Mouse (Mus musculus): ENCODE measurements around the gene Cacna2d4. TPM values are rescaled to one million over a fixed set of nuclear protein-coding genes. Genes with fewer than 3 reads are reported as not detected.
"Not testable (repeated sequence)": the region's sequence is repeated elsewhere in the genome, so short reads cannot be mapped to it uniquely, and the experiment has no call there.

Cacna2d4 gene
- polyA plus RNA-seq, 1 experiment from 2014 or later: not detected

GRCm38 (mm10) chr6:119204286-119204685 lies 32.0 kb upstream of the Cacna2d4 start:
- Histone ChIP-seq H3K27ac (no peak overlapping the region), H3K9me3 (replicated peaks) (no peaks in the 10 kb centered on the region), H3K4me3 (no peak overlapping the region), H3K27me3 (ENCODE audit: low read depth, poor library complexity, severe bottlenecking) (no peaks in the 10 kb centered on the region), H3K4me1 (peaks cover 3% of the 10 kb centered on the region), H3K36me3 (no peaks in the 10 kb centered on the region)
- no peak for DNase-seq (ENCODE audit: low spot score)
- 92% methylated on average over 7 of the region's 7 CpGs for whole genome bisulfite sequencing

GRCm38 (mm10) chr6:119204915-119205314 lies 31.4 kb upstream of the Cacna2d4 start:
- Histone ChIP-seq H3K36me3 (no peaks in the 10 kb centered on the region), H3K4me1 (no peaks in the 10 kb centered on the region), H3K27ac (no peak overlapping the region), H3K9me3 (replicated peaks) (no peaks in the 10 kb centered on the region), H3K27me3 (ENCODE audit: low read depth, poor library complexity, severe bottlenecking) (no peaks in the 10 kb centered on the region), H3K4me3 (no peak overlapping the region)
- WGBS: 80% methylated on average over 3 of the region's 3 CpGs
- no peak for DNase-seq (ENCODE audit: low spot score)

GRCm38 (mm10) chr6:119206006-119206405 lies 30.3 kb upstream of the Cacna2d4 start:
- DNase-seq (ENCODE audit: low spot score); H3K27ac ChIP-seq; H3K4me1 ChIP-seq; H3K9me3 ChIP-seq (replicated peaks); H3K27me3 ChIP-seq (ENCODE audit: low read depth, poor library complexity, severe bottlenecking); H3K4me3 ChIP-seq; H3K36me3 ChIP-seq: not testable (repeated sequence)
- WGBS: 88% methylated on average over 7 of the region's 7 CpGs

DNA sequence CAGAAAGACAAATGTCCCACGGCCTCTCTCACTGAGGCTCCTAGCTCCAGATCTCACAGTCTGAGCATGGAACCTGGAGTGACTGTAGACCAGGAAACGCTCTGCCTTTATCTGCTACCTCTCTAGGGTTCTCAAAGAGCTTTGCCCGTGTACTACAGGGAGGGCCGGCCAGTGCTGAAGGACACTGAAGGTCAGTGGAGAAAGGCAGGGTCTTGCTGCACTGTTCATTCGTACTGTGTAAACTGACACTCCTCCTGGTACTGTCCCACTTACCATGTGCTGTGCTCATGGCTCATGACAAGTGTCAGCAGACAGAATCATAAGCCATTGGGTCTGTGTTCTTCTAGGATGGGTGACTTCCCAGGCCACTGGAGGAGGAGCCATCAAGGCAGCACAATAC lies 23.0 kb upstream of the Cacna2d4 start:
- Histone ChIP-seq H3K9me3 (replicated peaks) (no peaks in the 10 kb centered on the region), H3K27ac (no peak overlapping the region)
- 87% methylated on average over 5 of the region's 5 CpGs for WGBS

DNA sequence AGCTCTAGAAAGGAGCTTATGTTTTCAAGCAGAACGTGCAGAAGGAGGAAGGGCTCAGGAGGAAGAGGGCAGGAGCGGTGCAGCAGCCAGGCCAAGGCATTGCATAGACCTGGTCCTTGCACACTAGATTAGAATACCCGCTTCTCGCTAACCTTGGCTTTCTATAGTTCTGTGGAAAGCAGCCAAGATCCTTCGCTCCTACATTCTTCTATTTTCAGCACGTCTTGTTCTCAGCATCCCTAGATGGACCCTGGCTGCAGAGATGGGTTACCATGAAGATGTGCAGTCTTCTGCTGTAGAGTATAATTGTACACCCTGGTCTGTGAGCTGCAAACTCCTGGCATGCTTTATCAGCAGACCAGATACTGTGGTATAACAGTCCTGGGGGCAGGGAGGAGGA lies 22.1 kb upstream of the Cacna2d4 start:
- Histone ChIP-seq H3K36me3 (peaks cover 30% of the 10 kb centered on the region), H3K9me3 (replicated peaks) (no peaks in the 10 kb centered on the region), H3K27ac (no peak overlapping the region), H3K4me3 (no peak overlapping the region), H3K27me3 (ENCODE audit: low read depth, poor library complexity, severe bottlenecking) (no peaks in the 10 kb centered on the region), H3K4me1 (no peaks in the 10 kb centered on the region)
- WGBS: 83% methylated on average over 6 of the region's 6 CpGs
- DNase-seq (ENCODE audit: low spot score): no peak

More for the DNA sequence above, 23.0 kb upstream of the Cacna2d4 start:
- no peak for DNase-seq (ENCODE audit: low spot score)
- no peaks in the 10 kb centered on the region for H3K27me3 ChIP-seq (ENCODE audit: low read depth, poor library complexity, severe bottlenecking)
- no peak overlapping the region for H3K4me3 ChIP-seq
- H3K36me3 ChIP-seq: peaks cover 30% of the 10 kb centered on the region
- no peaks in the 10 kb centered on the region for H3K4me1 ChIP-seq

- WGBS: 83% methylated on average over 10 of the region's 10 CpGs
- DNase-seq (ENCODE audit: low spot score): no peak
- H3K4me1 ChIP-seq: no peaks in the 10 kb centered on the region
Measured at GRCm38 (mm10) chr6:119215040-119215613, 21.2 kb upstream of the Cacna2d4 start.

GRCm38 (mm10) chr6:119217661-119218060 lies 18.7 kb upstream of the Cacna2d4 start:
- DNase-seq (ENCODE audit: low spot score): no peak
- peaks cover 33% of the 10 kb centered on the region for H3K36me3 ChIP-seq
- H3K27me3 ChIP-seq (ENCODE audit: low read depth, poor library complexity, severe bottlenecking): no peaks in the 10 kb centered on the region
- H3K27ac ChIP-seq: no peak overlapping the region
- no peaks in the 10 kb centered on the region for H3K9me3 ChIP-seq (replicated peaks)
- H3K4me3 ChIP-seq: no peak overlapping the region
- 67% methylated on average over 4 of the region's 4 CpGs for WGBS
- H3K4me1 ChIP-seq: no peaks in the 10 kb centered on the region

More at GRCm38 (mm10) chr6:119215040-119215613, 21.2 kb upstream of the Cacna2d4 start:
- Histone ChIP-seq H3K9me3 (replicated peaks) (no peaks in the 10 kb centered on the region), H3K36me3 (peaks cover 30% of the 10 kb centered on the region), H3K27me3 (ENCODE audit: low read depth, poor library complexity, severe bottlenecking) (no peaks in the 10 kb centered on the region), H3K27ac (no peak overlapping the region), H3K4me3 (no peak overlapping the region)

DNA sequence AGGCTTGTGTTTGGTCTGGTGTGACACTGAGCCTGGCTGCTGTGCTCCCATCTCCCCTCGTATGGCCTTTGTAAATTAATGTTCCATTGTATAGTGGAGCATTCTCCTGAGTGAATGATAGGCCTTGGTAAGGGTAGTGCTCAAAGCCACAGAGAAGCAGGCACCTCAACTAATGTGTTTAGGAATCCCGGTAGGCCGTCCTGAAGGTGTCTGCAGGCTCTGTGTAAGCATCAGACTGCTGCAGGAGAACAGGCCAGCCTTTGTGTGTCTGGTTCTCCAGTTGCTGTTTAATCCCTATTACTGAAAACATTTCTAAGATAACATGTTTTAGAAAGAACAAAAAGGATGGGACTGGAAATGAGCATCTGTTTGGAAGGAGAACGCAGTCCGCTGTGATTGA lies 17.7 kb upstream of the Cacna2d4 start:
- Histone ChIP-seq H3K27ac (no peak overlapping the region), H3K4me3 (no peak overlapping the region)
- WGBS: 94% methylated on average over 5 of the region's 5 CpGs

GRCm38 (mm10) chr6:119219237-119219870 lies 17.0 kb upstream of the Cacna2d4 start:
- no peaks in the 10 kb centered on the region for H3K9me3 ChIP-seq (replicated peaks)
- H3K4me1 ChIP-seq: no peaks in the 10 kb centered on the region
- H3K36me3 ChIP-seq: peaks cover 25% of the 10 kb centered on the region
- H3K27me3 ChIP-seq (ENCODE audit: low read depth, poor library complexity, severe bottlenecking): no peaks in the 10 kb centered on the region
- 85% methylated on average over 15 of the region's 15 CpGs for WGBS
- no peak for DNase-seq (ENCODE audit: low spot score)
- H3K27ac ChIP-seq: no peak overlapping the region
- H3K4me3 ChIP-seq: no peak overlapping the region

More for the DNA sequence above, 17.7 kb upstream of the Cacna2d4 start:
- Histone ChIP-seq H3K27me3 (ENCODE audit: low read depth, poor library complexity, severe bottlenecking) (no peaks in the 10 kb centered on the region), H3K9me3 (replicated peaks) (no peaks in the 10 kb centered on the region), H3K36me3 (peaks cover 25% of the 10 kb centered on the region), H3K4me1 (no peaks in the 10 kb centered on the region)
- no peak for DNase-seq (ENCODE audit: low spot score)

DNA sequence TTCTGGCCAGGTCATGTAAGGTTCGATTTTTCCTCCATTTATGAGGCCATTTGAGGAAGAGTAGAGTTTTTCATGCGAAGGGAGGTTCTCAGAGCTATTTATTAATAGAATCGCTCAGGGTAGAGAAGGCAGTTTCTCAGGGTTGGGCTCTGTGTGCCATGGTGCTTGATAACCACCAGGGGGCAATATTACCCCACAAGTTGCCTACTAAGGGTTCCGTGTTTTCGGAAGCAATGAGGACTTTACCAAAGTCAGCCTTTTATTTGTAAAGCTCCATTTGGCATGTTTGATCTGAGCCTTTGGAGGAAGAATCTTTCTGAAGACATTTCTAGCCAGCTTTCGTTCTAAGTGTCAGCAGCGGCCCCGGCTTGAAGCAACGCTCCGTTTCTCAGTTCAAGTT lies 16.0 kb upstream of the Cacna2d4 start:
- no peak overlapping the region for H3K27ac ChIP-seq
- DNase-seq (ENCODE audit: low spot score): peak; percentile 55
- no peaks in the 10 kb centered on the region for H3K9me3 ChIP-seq (replicated peaks)
- no peak overlapping the region for H3K4me3 ChIP-seq
- no peaks in the 10 kb centered on the region; the same call in 1 of the 2 replicates for H3K4me1 ChIP-seq
- peaks cover 17% of the 10 kb centered on the region for H3K36me3 ChIP-seq
- WGBS: 52% methylated on average over 10 of the region's 10 CpGs
- no peaks in the 10 kb centered on the region for H3K27me3 ChIP-seq (ENCODE audit: low read depth, poor library complexity, severe bottlenecking)

- Histone ChIP-seq H3K27me3 (ENCODE audit: low read depth, poor library complexity, severe bottlenecking) (no peaks in the 10 kb centered on the region), H3K9me3 (replicated peaks) (no peaks in the 10 kb centered on the region), H3K4me1 (no peaks in the 10 kb centered on the region; the same call in 1 of the 2 replicates), H3K4me3 (no peak overlapping the region), H3K27ac (no peak overlapping the region), H3K36me3 (peaks cover 7% of the 10 kb centered on the region; the same call in 1 of the 2 replicates)
- no peak for DNase-seq (ENCODE audit: low spot score)
- WGBS: 88% methylated on average over 13 of the region's 13 CpGs
Measured at GRCm38 (mm10) chr6:119224451-119225195, 11.7 kb upstream of the Cacna2d4 start.

DNA sequence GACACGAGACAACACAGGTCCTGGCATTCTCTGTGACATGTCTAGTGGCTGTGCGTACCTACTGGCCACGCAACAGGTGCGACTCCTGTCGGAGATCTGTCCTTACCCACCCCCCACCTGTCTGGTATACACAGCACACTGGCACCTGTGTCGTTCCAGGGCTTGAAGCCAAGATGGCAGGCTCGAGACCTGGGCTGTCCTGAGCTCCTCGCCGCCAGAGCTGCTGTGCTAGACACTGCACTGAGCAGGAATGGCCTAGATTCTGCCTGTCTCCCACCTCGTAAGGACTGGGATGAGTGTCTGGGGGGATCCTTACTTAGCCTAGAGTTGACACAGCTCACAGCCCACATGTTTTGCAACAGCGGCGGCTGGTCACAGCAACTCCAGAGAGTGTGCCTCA lies 11.1 kb upstream of the Cacna2d4 start:
- WGBS: 89% methylated on average over 12 of the region's 12 CpGs
- H3K27me3 ChIP-seq (ENCODE audit: low read depth, poor library complexity, severe bottlenecking): no peaks in the 10 kb centered on the region
- no peak for DNase-seq (ENCODE audit: low spot score)
- H3K4me1 ChIP-seq: no peaks in the 10 kb centered on the region; the same call in 1 of the 2 replicates
- H3K36me3 ChIP-seq: peaks cover 7% of the 10 kb centered on the region; the same call in 1 of the 2 replicates
- H3K4me3 ChIP-seq: no peak overlapping the region
- no peaks in the 10 kb centered on the region for H3K9me3 ChIP-seq (replicated peaks)
- H3K27ac ChIP-seq: no peak overlapping the region

DNA sequence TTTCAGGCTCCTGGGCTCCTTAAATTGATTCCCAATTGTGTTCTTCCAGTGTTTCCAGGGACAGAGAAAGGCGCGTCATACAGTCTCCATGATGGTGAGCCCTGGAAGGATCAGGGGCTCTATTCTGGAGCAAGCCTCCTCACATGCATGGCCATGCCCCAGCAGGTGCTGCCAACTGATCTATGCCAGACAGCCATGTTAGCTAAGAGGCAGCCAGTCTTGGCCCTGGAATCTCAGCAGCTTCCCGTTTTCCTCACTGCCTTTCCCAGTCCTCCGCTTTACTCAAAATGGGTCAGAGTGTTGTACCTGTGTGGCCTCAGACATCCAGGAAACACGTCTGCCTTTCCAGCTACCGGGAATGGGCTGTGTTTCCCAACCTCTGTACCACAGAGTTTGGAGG lies 10.6 kb upstream of the Cacna2d4 start:
- no peak for DNase-seq (ENCODE audit: low spot score)
- no peak overlapping the region for H3K27ac ChIP-seq
- no peaks in the 10 kb centered on the region for H3K9me3 ChIP-seq (replicated peaks)
- peaks cover 7% of the 10 kb centered on the region; the same call in 1 of the 2 replicates for H3K36me3 ChIP-seq
- no peak overlapping the region for H3K4me3 ChIP-seq
- H3K4me1 ChIP-seq: no peaks in the 10 kb centered on the region; the same call in 1 of the 2 replicates
- no peaks in the 10 kb centered on the region for H3K27me3 ChIP-seq (ENCODE audit: low read depth, poor library complexity, severe bottlenecking)
- 92% methylated on average over 6 of the region's 6 CpGs for WGBS
